Mouse (Mus musculus): Measurements from ENCODE around the gene Gm37240. TPM values are rescaled to one million over a fixed set of nuclear protein-coding genes. Genes with fewer than 3 reads are reported as not detected.
A peak's percentile ranks its signal among the peaks of the same experiment; 100 is the strongest.
"Not testable (repeated sequence)": the region's sequence is repeated elsewhere in the genome, so short reads cannot be mapped to it uniquely, and the experiment has no call there.

Gene Gm37240
- polyA plus RNA-seq, 1 experiment from 2014 or later = 0.67 TPM

GRCm38 (mm10) chr3:85923343-85923742, 36.0 kb upstream of the Gm37240 start:
- Histone ChIP-seq H3K36me3 (ENCODE audit: control insufficient read depth, insufficient read depth, low read length) (no peaks in the 10 kb centered on the region), H3K4me2 (no peak overlapping the region), H3K4me1 (ENCODE audit: control insufficient read depth, insufficient read depth, low read length) (no peaks in the 10 kb centered on the region), H3K9me3 (ENCODE audit: control insufficient read depth, low read length) (no peaks in the 10 kb centered on the region), H3K4me3 (ENCODE audit: low read depth, low read length) (no peak overlapping the region), H3K9ac (ENCODE audit: low read length) (no peak overlapping the region), H3K27me3 (ENCODE audit: control insufficient read depth, insufficient read depth, low read length) (no peaks in the 10 kb centered on the region), H3K27ac (ENCODE audit: low read depth, low read length) (no peak overlapping the region)
- WGBS = 67% methylated on average over 8 of the region's 8 CpGs
- peak; percentile 77 for DNase-seq (ENCODE audit: low spot score, missing footprints)
- ATAC-seq (ENCODE audit: low FRiP score) = no peak

GRCm38 (mm10) chr3:85922331-85922730, 35.0 kb upstream of the Gm37240 start:
- Histone ChIP-seq H3K27me3 (ENCODE audit: control insufficient read depth, insufficient read depth, low read length) (no peaks in the 10 kb centered on the region), H3K4me3 (ENCODE audit: low read depth, low read length) (no peak overlapping the region), H3K9ac (ENCODE audit: low read length) (no peak overlapping the region), H3K9me3 (ENCODE audit: control insufficient read depth, low read length) (no peaks in the 10 kb centered on the region), H3K4me1 (ENCODE audit: control insufficient read depth, insufficient read depth, low read length) (no peaks in the 10 kb centered on the region), H3K4me2 (no peak overlapping the region), H3K36me3 (ENCODE audit: control insufficient read depth, insufficient read depth, low read length) (no peaks in the 10 kb centered on the region), H3K27ac (ENCODE audit: low read depth, low read length) (no peak overlapping the region)
- peak; percentile 31 for DNase-seq (ENCODE audit: low spot score, missing footprints)
- 82% methylated on average over 3 of the region's 3 CpGs for WGBS
- no peak for ATAC-seq (ENCODE audit: low FRiP score)

- 88% methylated on average over 2 of the region's 2 CpGs for WGBS
- H3K9me3 ChIP-seq (ENCODE audit: control insufficient read depth, low read length); H3K4me2 ChIP-seq; H3K27ac ChIP-seq (ENCODE audit: low read depth, low read length); ATAC-seq (ENCODE audit: low FRiP score); H3K9ac ChIP-seq (ENCODE audit: low read length); H3K36me3 ChIP-seq (ENCODE audit: control insufficient read depth, insufficient read depth, low read length); H3K4me3 ChIP-seq (ENCODE audit: low read depth, low read length); H3K27me3 ChIP-seq (ENCODE audit: control insufficient read depth, insufficient read depth, low read length); H3K4me1 ChIP-seq (ENCODE audit: control insufficient read depth, insufficient read depth, low read length): not testable (repeated sequence)
- DNase-seq (ENCODE audit: low spot score, missing footprints) = peak; percentile 51
These were observed 33.4 kb upstream of the Gm37240 start for GRCm38 (mm10) chr3:85920671-85921070.

- Histone ChIP-seq H3K4me2 (no peak overlapping the region), H3K4me1 (ENCODE audit: control insufficient read depth, insufficient read depth, low read length) (no peaks in the 10 kb centered on the region), H3K4me3 (ENCODE audit: low read depth, low read length) (no peak overlapping the region), H3K9me3 (ENCODE audit: control insufficient read depth, low read length) (no peaks in the 10 kb centered on the region), H3K27me3 (ENCODE audit: control insufficient read depth, insufficient read depth, low read length) (no peaks in the 10 kb centered on the region), H3K27ac (ENCODE audit: low read depth, low read length) (no peak overlapping the region), H3K9ac (ENCODE audit: low read length) (no peak overlapping the region), H3K36me3 (ENCODE audit: control insufficient read depth, insufficient read depth, low read length) (no peaks in the 10 kb centered on the region)
- 12% methylated on average over 4 of the region's 4 CpGs for WGBS
- DNase-seq (ENCODE audit: low spot score, missing footprints) (peak; percentile 88), ATAC-seq (ENCODE audit: low FRiP score) (no peak)
These were observed 30.3 kb upstream of the Gm37240 start for GRCm38 (mm10) chr3:85917600-85917999.

- DNase-seq (ENCODE audit: low spot score, missing footprints) (peak; percentile 51), ATAC-seq (ENCODE audit: low FRiP score) (no peak)
- no peak overlapping the region for H3K4me3 ChIP-seq (ENCODE audit: low read depth, low read length)
- WGBS = 94% methylated on average over 6 of the region's 6 CpGs
- no peaks in the 10 kb centered on the region for H3K4me1 ChIP-seq (ENCODE audit: control insufficient read depth, insufficient read depth, low read length)
- no peaks in the 10 kb centered on the region for H3K9me3 ChIP-seq (ENCODE audit: control insufficient read depth, low read length)
- H3K9ac ChIP-seq (ENCODE audit: low read length) = no peak overlapping the region
- H3K36me3 ChIP-seq (ENCODE audit: control insufficient read depth, insufficient read depth, low read length) = no peaks in the 10 kb centered on the region
- H3K27me3 ChIP-seq (ENCODE audit: control insufficient read depth, insufficient read depth, low read length) = no peaks in the 10 kb centered on the region
- no peak overlapping the region for H3K4me2 ChIP-seq
- no peak overlapping the region for H3K27ac ChIP-seq (ENCODE audit: low read depth, low read length)
These were observed 27.5 kb upstream of the Gm37240 start for GRCm38 (mm10) chr3:85914806-85915205.

- no peak overlapping the region for H3K9ac ChIP-seq (ENCODE audit: low read length)
- no peak overlapping the region for H3K4me2 ChIP-seq
- 90% methylated on average over 7 of the region's 7 CpGs for WGBS
- no peaks in the 10 kb centered on the region for H3K36me3 ChIP-seq (ENCODE audit: control insufficient read depth, insufficient read depth, low read length)
- H3K27me3 ChIP-seq (ENCODE audit: control insufficient read depth, insufficient read depth, low read length) = no peaks in the 10 kb centered on the region
- H3K4me1 ChIP-seq (ENCODE audit: control insufficient read depth, insufficient read depth, low read length) = no peaks in the 10 kb centered on the region
- no peak overlapping the region for H3K4me3 ChIP-seq (ENCODE audit: low read depth, low read length)
- H3K27ac ChIP-seq (ENCODE audit: low read depth, low read length) = no peak overlapping the region
- ATAC-seq (ENCODE audit: low FRiP score) (no peak), DNase-seq (ENCODE audit: low spot score, missing footprints) (peak; percentile 76)
- no peaks in the 10 kb centered on the region for H3K9me3 ChIP-seq (ENCODE audit: control insufficient read depth, low read length)
These were observed 19.8 kb upstream of the Gm37240 start for GRCm38 (mm10) chr3:85907136-85907535.

- H3K4me3 ChIP-seq (ENCODE audit: low read depth, low read length) = no peak overlapping the region
- no peak overlapping the region for H3K9ac ChIP-seq (ENCODE audit: low read length)
- no peaks in the 10 kb centered on the region for H3K4me1 ChIP-seq (ENCODE audit: control insufficient read depth, insufficient read depth, low read length)
- H3K9me3 ChIP-seq (ENCODE audit: control insufficient read depth, low read length) = no peaks in the 10 kb centered on the region
- DNase-seq (ENCODE audit: low spot score, missing footprints) = peak; percentile 26
- H3K27ac ChIP-seq (ENCODE audit: low read depth, low read length) = no peak overlapping the region
- no peak overlapping the region for H3K4me2 ChIP-seq
- H3K27me3 ChIP-seq (ENCODE audit: control insufficient read depth, insufficient read depth, low read length) = no peaks in the 10 kb centered on the region
- no peaks in the 10 kb centered on the region for H3K36me3 ChIP-seq (ENCODE audit: control insufficient read depth, insufficient read depth, low read length)
- ATAC-seq (ENCODE audit: low FRiP score) = no peak
These were observed 17.1 kb upstream of the Gm37240 start for GRCm38 (mm10) chr3:85904371-85904770.

GRCm38 (mm10) chr3:85895020-85895419, 7.7 kb upstream of the Gm37240 start:
- no peaks in the 10 kb centered on the region for H3K36me3 ChIP-seq (ENCODE audit: control insufficient read depth, insufficient read depth, low read length)
- no peak overlapping the region for H3K27ac ChIP-seq (ENCODE audit: low read depth, low read length)
- H3K4me3 ChIP-seq (ENCODE audit: low read depth, low read length) = no peak overlapping the region
- H3K27me3 ChIP-seq (ENCODE audit: control insufficient read depth, insufficient read depth, low read length) = no peaks in the 10 kb centered on the region
- no peak overlapping the region for H3K4me2 ChIP-seq
- H3K9ac ChIP-seq (ENCODE audit: low read length) = no peak overlapping the region
- WGBS = 91% methylated on average over 5 of the region's 5 CpGs
- DNase-seq (ENCODE audit: low spot score, missing footprints) = no peak
- H3K4me1 ChIP-seq (ENCODE audit: control insufficient read depth, insufficient read depth, low read length) = no peaks in the 10 kb centered on the region
- H3K9me3 ChIP-seq (ENCODE audit: control insufficient read depth, low read length) = no peaks in the 10 kb centered on the region
- no peak for ATAC-seq (ENCODE audit: low FRiP score)

- no peak overlapping the region for H3K9ac ChIP-seq (ENCODE audit: low read length)
- H3K4me3 ChIP-seq (ENCODE audit: low read depth, low read length) = no peak overlapping the region
- no peaks in the 10 kb centered on the region for H3K9me3 ChIP-seq (ENCODE audit: control insufficient read depth, low read length)
- peak; percentile 77 for DNase-seq (ENCODE audit: low spot score, missing footprints)
- no peaks in the 10 kb centered on the region for H3K36me3 ChIP-seq (ENCODE audit: control insufficient read depth, insufficient read depth, low read length)
- H3K27ac ChIP-seq (ENCODE audit: low read depth, low read length) = no peak overlapping the region
- peaks cover 12% of the 10 kb centered on the region for H3K27me3 ChIP-seq (ENCODE audit: control insufficient read depth, insufficient read depth, low read length)
- WGBS = 81% methylated on average over 1 of the region's 1 CpGs
- H3K4me2 ChIP-seq = no peak overlapping the region
- no peak for ATAC-seq (ENCODE audit: low FRiP score)
- peaks cover 8% of the 10 kb centered on the region for H3K4me1 ChIP-seq (ENCODE audit: control insufficient read depth, insufficient read depth, low read length)
These were observed 4.3 kb upstream of the Gm37240 start for GRCm38 (mm10) chr3:85891571-85891970.

GRCm38 (mm10) chr3:85888221-85888671, 928 bp upstream of the Gm37240 start:
- DNase-seq (ENCODE audit: low spot score, missing footprints) (peak; percentile 92), ATAC-seq (ENCODE audit: low FRiP score) (no peak)
- H3K9me3 ChIP-seq (ENCODE audit: control insufficient read depth, low read length) = no peaks in the 10 kb centered on the region
- no peaks in the 10 kb centered on the region for H3K36me3 ChIP-seq (ENCODE audit: control insufficient read depth, insufficient read depth, low read length)
- H3K27me3 ChIP-seq (ENCODE audit: control insufficient read depth, insufficient read depth, low read length) = peaks cover 20% of the 10 kb centered on the region
- H3K4me3 ChIP-seq (ENCODE audit: low read depth, low read length) = no peak overlapping the region
- H3K4me2 ChIP-seq = peak overlapping the region; percentile 92
- H3K4me1 ChIP-seq (ENCODE audit: control insufficient read depth, insufficient read depth, low read length) = peaks cover 9% of the 10 kb centered on the region
- no peak overlapping the region for H3K27ac ChIP-seq (ENCODE audit: low read depth, low read length)
- H3K9ac ChIP-seq (ENCODE audit: low read length) = no peak overlapping the region
- WGBS = 7% methylated on average over 11 of the region's 11 CpGs

Measured in midbrain, embryonic 11.5 days (tissue).